In genomic region chr12:54859531-54859930, GRCm38 (mm10) we compare ENCODE assay signal across 7 mouse cellular contexts.
DNase-seq lines count a peak whose midpoint lies in the region.

No protein-coding gene starts in this region.

- DNase-seq in kidney, postnatal 36 days = peak; percentile 17 to 33
- DNase-seq in kidney, adult 18-20 months = no peak
- DNase-seq in brain, adult 2 months (ENCODE audit: low read depth, low spot score) = peak; percentile 93
- peak; percentile 63 for DNase-seq in cerebellum, adult 9-11 months
- peak; percentile 25 for DNase-seq in layer of hippocampus, adult 9-11 months
- DNase-seq in spleen, postnatal 14 days (ENCODE audit: low spot score in 2 of 2) = no peak
- no peak for DNase-seq in yolk sac, embryonic 10.5 days (ENCODE audit: low spot score)

Comparison
In these comparisons a context has a peak if more than half of its experiments do, and no peak if none do; other contexts are left out.
1. DNase-seq: peak in kidney, postnatal 36 days (2 of 2), brain, adult 2 months (single experiment), cerebellum, adult 9-11 months (single experiment) and layer of hippocampus, adult 9-11 months (single experiment); none in kidney, adult 18-20 months (single experiment), spleen, postnatal 14 days (0 of 2) and yolk sac, embryonic 10.5 days (single experiment).